Mouse (Mus musculus): ENCODE measurements at regions not wholly inside any gene's neighbourhood (a gene's known extent, or its start where the extent isn't known, plus 50 kb on each side); places are given as distances from the start of the nearest gene placed in this dataset.

DNA sequence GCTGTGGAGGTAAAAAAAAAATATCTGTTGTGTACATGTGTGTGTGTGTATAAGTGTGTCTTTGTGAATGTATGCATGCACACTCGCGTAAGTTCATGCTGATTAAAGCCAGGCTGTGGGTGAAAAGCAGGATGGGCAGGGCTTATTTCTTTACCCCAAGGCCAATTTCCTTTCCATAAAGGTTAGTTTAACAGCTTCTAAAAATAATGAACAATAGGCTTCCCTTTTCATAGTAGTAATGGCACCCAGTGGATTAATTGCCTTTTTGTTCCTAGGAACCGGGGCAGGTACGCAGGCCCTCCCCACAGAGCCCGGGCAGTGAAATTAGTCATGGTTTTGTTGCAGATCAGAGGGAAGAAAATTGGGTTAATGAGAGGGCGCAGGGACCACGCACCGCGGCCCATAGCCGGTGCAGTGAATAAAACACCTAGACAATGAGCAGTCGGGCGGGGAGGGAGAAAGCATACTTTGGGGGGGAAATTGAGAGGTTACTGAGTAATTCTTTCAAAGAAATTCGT is 110.1 kb upstream of the Nmur2 start:
- H3K27me3 ChIP-seq (ENCODE audit: control insufficient read depth, insufficient read depth, low read depth, low read length), result no peaks in the 10 kb centered on the region
- ATAC-seq (ENCODE audit: low read depth), result peak; percentile 36; the same call in 1 of the 2 replicates
- no peak overlapping the region for H3K9ac ChIP-seq (ENCODE audit: low read length)
- peak overlapping the region; percentile 12; the same call in 1 of the 2 replicates for H3K27ac ChIP-seq (ENCODE audit: low read length)
- no peaks in the 10 kb centered on the region for H3K36me3 ChIP-seq (ENCODE audit: control insufficient read depth, insufficient read depth, low read length)
- 62% methylated on average over 13 of the region's 13 CpGs for WGBS
- no peaks in the 10 kb centered on the region for H3K4me1 ChIP-seq (replicated peaks; ENCODE audit: control insufficient read depth, insufficient read depth, low read length)
- no peak overlapping the region for H3K4me2 ChIP-seq (ENCODE audit: low read depth, low read length)
- H3K9me3 ChIP-seq (ENCODE audit: control insufficient read depth, low read length), result no peaks in the 10 kb centered on the region
- H3K4me3 ChIP-seq (ENCODE audit: low read length), result no peak overlapping the region

GRCm38 (mm10) chr11:56149752-56150151 is 108.9 kb upstream of the Nmur2 start:
- 36% methylated on average over 1 of the region's 1 CpGs for WGBS
- ATAC-seq (ENCODE audit: low read depth), result no peak
- no peak overlapping the region for H3K27ac ChIP-seq (ENCODE audit: low read length)

GRCm38 (mm10) chr11:56148956-56149355 is 108.1 kb upstream of the Nmur2 start:
- H3K4me2 ChIP-seq (ENCODE audit: low read depth, low read length), result no peak overlapping the region
- H3K9me3 ChIP-seq (ENCODE audit: control insufficient read depth, low read length), result no peaks in the 10 kb centered on the region
- H3K27me3 ChIP-seq (ENCODE audit: control insufficient read depth, insufficient read depth, low read depth, low read length), result no peaks in the 10 kb centered on the region
- no peak overlapping the region for H3K9ac ChIP-seq (ENCODE audit: low read length)
- no peak overlapping the region for H3K4me3 ChIP-seq (ENCODE audit: low read length)
- no peaks in the 10 kb centered on the region for H3K4me1 ChIP-seq (replicated peaks; ENCODE audit: control insufficient read depth, insufficient read depth, low read length)
- no peak for ATAC-seq (ENCODE audit: low read depth)
- no peak overlapping the region for H3K27ac ChIP-seq (ENCODE audit: low read length)
- H3K36me3 ChIP-seq (ENCODE audit: control insufficient read depth, insufficient read depth, low read length), result no peaks in the 10 kb centered on the region
- WGBS, result 58% methylated on average over 1 of the region's 1 CpGs

More at GRCm38 (mm10) chr11:56149752-56150151, 108.9 kb upstream of the Nmur2 start:
- Histone ChIP-seq H3K9me3 (ENCODE audit: control insufficient read depth, low read length) (no peaks in the 10 kb centered on the region), H3K36me3 (ENCODE audit: control insufficient read depth, insufficient read depth, low read length) (no peaks in the 10 kb centered on the region), H3K9ac (ENCODE audit: low read length) (no peak overlapping the region), H3K4me2 (ENCODE audit: low read depth, low read length) (no peak overlapping the region), H3K4me1 (replicated peaks; ENCODE audit: control insufficient read depth, insufficient read depth, low read length) (no peaks in the 10 kb centered on the region), H3K4me3 (ENCODE audit: low read length) (no peak overlapping the region), H3K27me3 (ENCODE audit: control insufficient read depth, insufficient read depth, low read depth, low read length) (no peaks in the 10 kb centered on the region)

DNA sequence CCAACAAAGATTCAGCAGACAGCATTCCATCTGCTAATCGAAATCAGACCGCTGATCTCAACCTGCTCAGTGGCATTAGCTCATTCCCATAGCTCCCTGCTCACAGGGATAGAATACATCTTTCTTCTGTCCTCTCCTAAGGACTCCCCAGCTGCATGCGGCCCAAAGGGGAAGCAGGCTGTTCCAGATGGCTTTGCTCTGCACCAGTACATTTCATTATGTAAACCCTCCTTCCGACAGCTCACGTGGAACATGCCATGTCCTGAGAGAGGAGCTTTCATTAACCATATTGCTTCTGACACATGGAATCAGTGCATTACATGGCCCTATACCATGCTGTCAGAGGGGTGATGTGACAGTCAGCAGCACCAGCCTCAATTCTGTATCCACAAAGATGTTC is 105.9 kb upstream of the Nmur2 start:
- H3K4me1 ChIP-seq (replicated peaks; ENCODE audit: control insufficient read depth, insufficient read depth, low read length), result no peaks in the 10 kb centered on the region
- no peak overlapping the region for H3K4me2 ChIP-seq (ENCODE audit: low read depth, low read length)
- H3K27ac ChIP-seq (ENCODE audit: low read length), result no peak overlapping the region
- H3K9ac ChIP-seq (ENCODE audit: low read length), result no peak overlapping the region
- H3K9me3 ChIP-seq (ENCODE audit: control insufficient read depth, low read length), result no peaks in the 10 kb centered on the region
- H3K27me3 ChIP-seq (ENCODE audit: control insufficient read depth, insufficient read depth, low read depth, low read length), result no peaks in the 10 kb centered on the region
- WGBS, result 51% methylated on average over 5 of the region's 5 CpGs
- H3K36me3 ChIP-seq (ENCODE audit: control insufficient read depth, insufficient read depth, low read length), result no peaks in the 10 kb centered on the region
- H3K4me3 ChIP-seq (ENCODE audit: low read length), result no peak overlapping the region
- 0 out of 2 replicates have a peak, but pooled peaks have one; percentile 52 for ATAC-seq (ENCODE audit: low read depth)

DNA sequence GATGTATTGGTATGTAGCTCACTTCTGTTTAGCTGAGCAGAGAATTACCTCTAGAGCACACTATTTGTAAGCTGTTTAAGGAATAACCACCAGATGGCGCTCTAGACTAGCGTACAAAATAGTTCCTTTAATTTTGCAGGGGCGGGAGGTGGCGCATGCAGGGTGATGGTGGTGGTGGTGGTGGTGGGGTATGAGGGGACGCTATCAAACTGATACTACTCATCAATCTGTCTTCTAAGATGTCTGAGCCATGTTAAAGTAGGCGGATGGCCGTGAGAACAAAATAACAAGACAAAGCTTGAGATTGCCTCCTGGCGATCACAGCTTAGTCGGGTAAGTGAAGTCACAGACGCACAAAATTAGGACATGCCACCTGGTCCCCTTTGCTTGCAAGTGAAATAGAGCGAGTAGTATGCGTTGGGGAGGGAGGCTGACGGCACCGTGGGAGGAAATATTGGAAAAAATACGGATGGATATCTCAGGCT is 90.6 kb upstream of the Nmur2 start:
- H3K9me3 ChIP-seq (ENCODE audit: control insufficient read depth, low read length), result no peaks in the 10 kb centered on the region
- WGBS, result 30% methylated on average over 15 of the region's 15 CpGs
- H3K4me1 ChIP-seq (replicated peaks; ENCODE audit: control insufficient read depth, insufficient read depth, low read length), result no peaks in the 10 kb centered on the region
- H3K27me3 ChIP-seq (ENCODE audit: control insufficient read depth, insufficient read depth, low read depth, low read length), result no peaks in the 10 kb centered on the region
- H3K27ac ChIP-seq (ENCODE audit: low read length), result no peak overlapping the region
- no peaks in the 10 kb centered on the region for H3K36me3 ChIP-seq (ENCODE audit: control insufficient read depth, insufficient read depth, low read length)
- ATAC-seq (ENCODE audit: low read depth), result no peak
- no peak overlapping the region for H3K4me3 ChIP-seq (ENCODE audit: low read length)
- no peak overlapping the region for H3K9ac ChIP-seq (ENCODE audit: low read length)
- no peak overlapping the region for H3K4me2 ChIP-seq (ENCODE audit: low read depth, low read length)

- H3K4me1 ChIP-seq (replicated peaks; ENCODE audit: control insufficient read depth, insufficient read depth, low read length), result no peaks in the 10 kb centered on the region
- H3K36me3 ChIP-seq (ENCODE audit: control insufficient read depth, insufficient read depth, low read length), result no peaks in the 10 kb centered on the region
- no peak for ATAC-seq (ENCODE audit: low read depth)
- no peaks in the 10 kb centered on the region for H3K27me3 ChIP-seq (ENCODE audit: control insufficient read depth, insufficient read depth, low read depth, low read length)
- no peaks in the 10 kb centered on the region for H3K9me3 ChIP-seq (ENCODE audit: control insufficient read depth, low read length)
- no peak overlapping the region for H3K4me3 ChIP-seq (ENCODE audit: low read length)
- H3K27ac ChIP-seq (ENCODE audit: low read length), result no peak overlapping the region
- H3K4me2 ChIP-seq (ENCODE audit: low read depth, low read length), result no peak overlapping the region
- 45% methylated on average over 12 of the region's 12 CpGs for whole genome bisulfite sequencing
- H3K9ac ChIP-seq (ENCODE audit: low read length), result no peak overlapping the region
Measured at GRCm38 (mm10) chr11:56116553-56117232, 75.9 kb upstream of the Nmur2 start.

GRCm38 (mm10) chr11:56107929-56108328 is 67.1 kb upstream of the Nmur2 start:
- Histone ChIP-seq H3K4me3 (ENCODE audit: low read length) (no peak overlapping the region), H3K9me3 (ENCODE audit: control insufficient read depth, low read length) (no peaks in the 10 kb centered on the region), H3K9ac (ENCODE audit: low read length) (no peak overlapping the region), H3K36me3 (ENCODE audit: control insufficient read depth, insufficient read depth, low read length) (no peaks in the 10 kb centered on the region), H3K4me2 (ENCODE audit: low read depth, low read length) (no peak overlapping the region), H3K27me3 (ENCODE audit: control insufficient read depth, insufficient read depth, low read depth, low read length) (no peaks in the 10 kb centered on the region), H3K4me1 (replicated peaks; ENCODE audit: control insufficient read depth, insufficient read depth, low read length) (no peaks in the 10 kb centered on the region), H3K27ac (ENCODE audit: low read length) (no peak overlapping the region)
- ATAC-seq (ENCODE audit: low read depth), result 0 out of 2 replicates have a peak, but pooled peaks have one; percentile 23
- WGBS, result 5% methylated on average over 3 of the region's 3 CpGs

- 23% methylated on average over 4 of the region's 4 CpGs for WGBS
- Histone ChIP-seq H3K9ac (ENCODE audit: low read length) (no peak overlapping the region), H3K4me1 (replicated peaks; ENCODE audit: control insufficient read depth, insufficient read depth, low read length) (no peaks in the 10 kb centered on the region), H3K4me2 (ENCODE audit: low read depth, low read length) (no peak overlapping the region), H3K36me3 (ENCODE audit: control insufficient read depth, insufficient read depth, low read length) (no peaks in the 10 kb centered on the region), H3K9me3 (ENCODE audit: control insufficient read depth, low read length) (no peaks in the 10 kb centered on the region), H3K27ac (ENCODE audit: low read length) (no peak overlapping the region), H3K4me3 (ENCODE audit: low read length) (no peak overlapping the region), H3K27me3 (ENCODE audit: control insufficient read depth, insufficient read depth, low read depth, low read length) (no peaks in the 10 kb centered on the region)
- no peak for ATAC-seq (ENCODE audit: low read depth)
Measured at GRCm38 (mm10) chr11:56105632-56106031, 64.8 kb upstream of the Nmur2 start.

DNA sequence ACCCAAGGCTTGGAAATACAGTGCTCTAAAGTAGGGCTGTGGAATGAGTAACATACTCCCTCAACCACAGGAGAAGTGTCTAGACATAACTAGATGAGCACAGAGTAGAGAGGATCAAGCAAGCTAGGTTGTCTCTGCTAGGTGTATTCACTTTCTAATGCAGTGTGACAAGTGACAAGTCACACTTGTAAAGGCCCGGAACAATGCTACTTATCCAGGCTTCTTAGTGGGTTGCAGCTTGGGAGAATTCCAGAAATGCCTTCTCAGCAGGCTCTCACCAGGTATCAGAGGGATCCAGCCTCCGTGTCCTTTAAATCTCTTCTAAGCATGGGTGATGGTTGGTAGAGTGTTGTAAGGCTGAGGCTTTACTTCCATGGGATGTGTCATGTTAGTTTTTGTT is 52.1 kb upstream of the Nmur2 start:
- Histone ChIP-seq H3K27me3 (ENCODE audit: control insufficient read depth, insufficient read depth, low read depth, low read length) (no peaks in the 10 kb centered on the region), H3K27ac (ENCODE audit: low read length) (no peak overlapping the region), H3K9ac (ENCODE audit: low read length) (no peak overlapping the region), H3K4me3 (ENCODE audit: low read length) (no peak overlapping the region), H3K4me2 (ENCODE audit: low read depth, low read length) (no peak overlapping the region), H3K4me1 (replicated peaks; ENCODE audit: control insufficient read depth, insufficient read depth, low read length) (no peaks in the 10 kb centered on the region), H3K9me3 (ENCODE audit: control insufficient read depth, low read length) (no peaks in the 10 kb centered on the region), H3K36me3 (ENCODE audit: control insufficient read depth, insufficient read depth, low read length) (no peaks in the 10 kb centered on the region)
- WGBS, result 34% methylated on average over 2 of the region's 2 CpGs
- ATAC-seq (ENCODE audit: low read depth), result no peak
